Mouse (Mus musculus) liver, embryonic 13.5 days (tissue): ENCODE measurements at regions not wholly inside any gene's neighbourhood (a gene's known extent, or its start where the extent isn't known, plus 50 kb on each side); places are given as distances from the start of the nearest gene placed in this dataset. TPM values are rescaled to one million over a fixed set of nuclear protein-coding genes. Genes with fewer than 3 reads are reported as not detected.

ENCODE experiments used
- ATAC-seq: fragments of 200-750 bp; cut with Nextera tagmentation; 2 replicates; pipeline ENCODE4 v1.8.0; 2017; ENCODE audit warnings: low read depth, mild to moderate bottlenecking, moderate number of reproducible peaks, moderate library complexity
- DNase-seq: peaks from one replicate; pipeline ENCODE4 v3.0.0; 2022
- H3K27ac ChIP-seq: fragments of 300-500 bp; sonication (generic); 2 replicates; pipeline ENCODE4 v1.5.1; 2015; ENCODE audit warnings: moderate library complexity, mild to moderate bottlenecking, inconsistent platforms
- H3K27me3 ChIP-seq: fragments of 300-500 bp; sonication (generic); 2 replicates; pipeline ENCODE4 v1.6.1; 2015; ENCODE audit warnings: mild to moderate bottlenecking, inconsistent platforms
- H3K36me3 ChIP-seq: fragments of 300-500 bp; sonication (generic); 2 replicates; pipeline ENCODE4 v1.6.1; 2015; ENCODE audit warnings: mild to moderate bottlenecking, inconsistent platforms
- H3K4me1 ChIP-seq: fragments of 300-500 bp; sonication (generic); replicated peaks from 2 replicates; pipeline ENCODE4 v1.6.1; 2015; ENCODE audit warnings: inconsistent platforms
- H3K4me2 ChIP-seq: fragments of 300-500 bp; sonication (generic); 2 replicates; pipeline ENCODE4 v1.6.1; 2015; ENCODE audit warnings: inconsistent platforms, mild to moderate bottlenecking, moderate library complexity
- H3K4me3 ChIP-seq: fragments of 300-500 bp; sonication (generic); replicated peaks from 2 replicates; pipeline ENCODE4 v1.5.1; 2015; ENCODE audit warnings: mild to moderate bottlenecking, inconsistent platforms
- H3K9ac ChIP-seq: fragments of 300-500 bp; sonication (generic); 2 replicates; pipeline ENCODE4 v1.6.1; 2015; ENCODE audit warnings: mild to moderate bottlenecking, inconsistent platforms
- H3K9me3 ChIP-seq: fragments of 300-500 bp; sonication (generic); replicated peaks from 2 replicates; pipeline ENCODE4 v1.6.1; 2016; ENCODE audit warnings: inconsistent platforms
- WGBS: fragments of 180-500 bp; shearing (Covaris S2); methylation state at CpG from one replicate; pipeline ENCODE4 v1.1.7; 2015; ENCODE audit not compliant: insufficient replicate concordance; 5-methylcytosine and 5-hydroxymethylcytosine counted together
- microRNA-seq: library from miRNA; unstranded; fragments of <30 nt; microRNA quantifications from one replicate; pipeline ENCODE4, GENCODE M21; 2016

DNA sequence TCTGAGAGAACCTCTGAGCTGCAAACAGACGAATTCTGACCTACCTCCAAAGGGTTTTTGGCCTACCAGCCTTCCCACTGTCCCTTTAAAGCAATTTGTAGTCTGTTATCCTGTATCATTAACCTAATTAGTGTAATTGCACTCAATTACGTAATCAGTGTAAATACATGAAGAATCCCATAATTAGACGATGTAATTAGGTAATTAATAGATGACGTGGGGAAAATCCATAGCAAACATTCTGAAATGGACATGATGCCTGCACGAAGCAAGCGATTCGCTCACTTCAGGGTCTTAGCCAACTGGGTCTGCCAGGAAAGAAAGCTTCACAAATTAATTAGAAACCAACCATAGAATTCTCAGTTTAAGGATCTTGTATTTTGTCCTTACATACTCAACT lies 55.4 kb upstream of the Pbx1 start:
- Histone ChIP-seq H3K9me3 (no peaks in the 10 kb centered on the region), H3K36me3 (no peaks in the 10 kb centered on the region), H3K27ac (no peak overlapping the region), H3K27me3 (no peaks in the 10 kb centered on the region), H3K9ac (no peak overlapping the region), H3K4me1 (no peaks in the 10 kb centered on the region), H3K4me3 (no peak overlapping the region), H3K4me2 (no peak overlapping the region)
- 68% methylated on average over 7 of the region's 7 CpGs for WGBS
- no peak for ATAC-seq
- DNase-seq, result no peak

DNA sequence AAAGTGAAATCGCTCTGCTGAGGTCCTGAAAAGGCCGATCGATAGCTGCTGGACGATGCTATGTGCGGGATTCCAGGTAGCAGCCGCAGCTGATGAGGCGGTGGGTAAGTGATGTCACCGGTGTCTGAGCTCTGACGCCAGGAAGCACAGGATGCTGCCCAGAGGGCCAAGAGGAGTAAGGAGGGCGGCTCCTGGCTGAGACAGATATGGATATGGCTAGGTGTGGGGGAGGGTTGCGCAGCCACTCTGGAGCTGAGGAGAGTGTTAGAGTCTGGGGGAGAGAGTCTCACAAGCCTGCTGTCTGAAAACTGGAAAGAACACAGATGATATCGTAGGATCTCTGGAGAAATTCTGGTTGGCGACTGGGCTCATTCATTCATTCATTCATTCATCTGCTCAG lies 51.6 kb upstream of the Pbx1 start:
- Histone ChIP-seq H3K9me3 (no peaks in the 10 kb centered on the region), H3K9ac (no peak overlapping the region), H3K4me2 (no peak overlapping the region), H3K4me1 (no peaks in the 10 kb centered on the region), H3K36me3 (no peaks in the 10 kb centered on the region), H3K4me3 (no peak overlapping the region), H3K27me3 (no peaks in the 10 kb centered on the region), H3K27ac (no peak overlapping the region)
- WGBS, result 66% methylated on average over 13 of the region's 13 CpGs
- DNase-seq (no peak), ATAC-seq (no peak)

Small RNAs in the stretch of these regions (microRNA-seq; reads per million reads assigned to microRNA genes)
- gene Mir6348 (not detected), gene Mir6354 (not detected)
